Mouse (Mus musculus) intestine, embryonic 16.5 days (tissue): ENCODE results near the gene Igsf23. TPM values are rescaled to one million over a fixed set of nuclear protein-coding genes. Genes with fewer than 3 reads are reported as not detected.
A peak's percentile ranks its signal among the peaks of the same experiment; 100 is the strongest.
"Not testable (repeated sequence)": the region's sequence is repeated elsewhere in the genome, so short reads cannot be mapped to it uniquely, and the experiment has no call there.

Source experiments
- ATAC-seq: fragments of 200-750 bp; cut with Nextera tagmentation; 2 replicates; pipeline ENCODE4 v1.8.0; 2017; ENCODE audit warnings: moderate TSS enrichment, moderate library complexity
- H3K27ac ChIP-seq: fragments of 300-500 bp; sonication (generic); 2 replicates; pipeline ENCODE4 v1.5.1; 2014; ENCODE audit warnings: mild to moderate bottlenecking, low read length
- H3K27me3 ChIP-seq: fragments of 300-500 bp; sonication (generic); replicated peaks from 2 replicates; pipeline ENCODE4 v1.6.1; 2014; ENCODE audit warnings: low read length, control low read depth, mixed read lengths; ENCODE audit not compliant: control insufficient read depth, insufficient read depth
- H3K36me3 ChIP-seq: fragments of 300-500 bp; sonication (generic); 2 replicates; pipeline ENCODE4 v1.6.1; 2014; ENCODE audit warnings: low read length, control low read depth; ENCODE audit not compliant: control insufficient read depth, insufficient read depth
- H3K4me1 ChIP-seq: fragments of 300-500 bp; sonication (generic); 2 replicates; pipeline ENCODE4 v1.6.1; 2014; ENCODE audit warnings: low read length, control low read depth, mixed read lengths; ENCODE audit not compliant: control insufficient read depth, insufficient read depth
- H3K4me2 ChIP-seq: fragments of 300-500 bp; sonication (generic); 2 replicates; pipeline ENCODE4 v1.6.1; 2014; ENCODE audit warnings: low read depth, low read length, control low read depth
- H3K4me3 ChIP-seq: fragments of 300-500 bp; sonication (generic); 2 replicates; pipeline ENCODE4 v1.5.1; 2014; ENCODE audit warnings: mild to moderate bottlenecking, low read length
- H3K9ac ChIP-seq: fragments of 300-500 bp; sonication (generic); 2 replicates; pipeline ENCODE4 v1.6.1; 2014; ENCODE audit warnings: low read depth, low read length
- H3K9me3 ChIP-seq: fragments of 300-500 bp; sonication (generic); 2 replicates; pipeline ENCODE4 v1.6.1; 2016; ENCODE audit warnings: low read length, control low read depth; ENCODE audit not compliant: control insufficient read depth
- WGBS: fragments of 180-500 bp; shearing (Covaris S2); extraction: QIAGEN DNeasy Blood & Tissue Kit; methylation state at CpG from one replicate; pipeline ENCODE4 v1.1.7; 2014; 5-methylcytosine and 5-hydroxymethylcytosine counted together
- polyA plus RNA-seq: library from polyadenylated mRNA; unstranded; fragments of >200 nt; fragmentation: Nextera tagmentation; extraction: Ambion mirVana; gene quantifications from 2 replicates; pipeline ENCODE4 v1.2.1, GENCODE M21; 2015

Gene Igsf23
- 14.7 and 19.1 TPM in 2 replicates for polyA plus RNA-seq

DNA sequence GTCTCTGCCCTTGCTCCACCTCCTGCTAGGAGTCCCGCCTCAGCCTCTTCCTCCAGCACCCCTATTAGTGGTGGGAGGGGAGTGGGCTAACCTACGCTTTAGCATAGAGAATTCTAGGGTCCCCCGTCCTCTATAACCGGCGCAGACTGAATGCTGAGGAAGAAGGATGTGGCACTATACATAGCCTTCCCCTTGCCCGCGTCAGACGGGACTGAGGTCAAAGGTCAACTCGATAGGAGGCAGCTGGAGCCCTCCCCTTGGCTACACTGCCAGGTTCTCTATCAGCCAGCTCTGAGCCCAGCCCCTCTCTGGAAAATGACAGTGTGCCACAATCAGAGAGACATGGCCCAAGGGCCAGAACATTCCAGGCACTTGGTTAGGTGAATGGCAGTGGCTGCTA lies at the start of gene Igsf23:
TSS of gene Igsf23 (minus strand) at position 168 of the 400 bp plus-strand sequence.
- Histone ChIP-seq H3K27ac (peak within 1 kb of the TSS; percentile 7; the same call in 1 of the 2 replicates), H3K4me3 (peak within 1 kb of the TSS; percentile 7), H3K4me2 (peak within 1 kb of the TSS; percentile 31), H3K9ac (peak within 1 kb of the TSS; percentile 36; the same call in 1 of the 2 replicates), H3K27me3 (no peaks in the 10 kb centered on the region), H3K9me3 (no peaks in the 10 kb centered on the region), H3K4me1 (peaks cover 9% of the 10 kb centered on the region), H3K36me3 (no peaks in the 10 kb centered on the region)
- peak; percentile 73 for ATAC-seq
- WGBS: 33% methylated on average over 9 of the region's 9 CpGs

- H3K4me1 ChIP-seq, H3K36me3 ChIP-seq, H3K27me3 ChIP-seq, H3K4me2 ChIP-seq, ATAC-seq, H3K9me3 ChIP-seq, H3K27ac ChIP-seq, H3K9ac ChIP-seq, H3K4me3 ChIP-seq: not testable (repeated sequence)
- WGBS: 63% methylated on average over 3 of the region's 3 CpGs
Measured at GRCm38 (mm10) chr7:19996721-19997120, 46.2 kb upstream of the Igsf23 start.

GRCm38 (mm10) chr7:19991165-19991564 lies 40.6 kb upstream of the Igsf23 start, which contains the start of gene Nlrp9b:
Gene Nlrp9b, plus strand, starts transcription at chr7:19991465.
- H3K36me3 ChIP-seq, H3K4me2 ChIP-seq, H3K4me3 ChIP-seq, H3K27me3 ChIP-seq, H3K9ac ChIP-seq, H3K4me1 ChIP-seq, H3K9me3 ChIP-seq, H3K27ac ChIP-seq, ATAC-seq: not testable (repeated sequence)
- 69% methylated on average over 8 of the region's 8 CpGs for WGBS

GRCm38 (mm10) chr7:19971516-19971915 lies 21.0 kb upstream of the Igsf23 start:
- WGBS: 87% methylated on average over 4 of the region's 4 CpGs
- H3K4me2 ChIP-seq: no peak overlapping the region
- no peaks in the 10 kb centered on the region for H3K4me1 ChIP-seq
- H3K4me3 ChIP-seq: no peak overlapping the region
- no peaks in the 10 kb centered on the region for H3K27me3 ChIP-seq
- H3K9me3 ChIP-seq: peaks cover 4% of the 10 kb centered on the region; the same call in 1 of the 2 replicates
- ATAC-seq: peak; percentile 80
- no peak overlapping the region for H3K9ac ChIP-seq
- no peak overlapping the region for H3K27ac ChIP-seq
- no peaks in the 10 kb centered on the region for H3K36me3 ChIP-seq

GRCm38 (mm10) chr7:19970196-19970595 lies 19.6 kb upstream of the Igsf23 start:
- ATAC-seq: no peak
- Histone ChIP-seq H3K9me3 (peaks cover 4% of the 10 kb centered on the region; the same call in 1 of the 2 replicates), H3K4me1 (no peaks in the 10 kb centered on the region), H3K9ac (no peak overlapping the region), H3K27me3 (no peaks in the 10 kb centered on the region), H3K36me3 (no peaks in the 10 kb centered on the region), H3K4me2 (no peak overlapping the region), H3K4me3 (no peak overlapping the region), H3K27ac (no peak overlapping the region)
- 92% methylated on average over 8 of the region's 8 CpGs for WGBS

DNA sequence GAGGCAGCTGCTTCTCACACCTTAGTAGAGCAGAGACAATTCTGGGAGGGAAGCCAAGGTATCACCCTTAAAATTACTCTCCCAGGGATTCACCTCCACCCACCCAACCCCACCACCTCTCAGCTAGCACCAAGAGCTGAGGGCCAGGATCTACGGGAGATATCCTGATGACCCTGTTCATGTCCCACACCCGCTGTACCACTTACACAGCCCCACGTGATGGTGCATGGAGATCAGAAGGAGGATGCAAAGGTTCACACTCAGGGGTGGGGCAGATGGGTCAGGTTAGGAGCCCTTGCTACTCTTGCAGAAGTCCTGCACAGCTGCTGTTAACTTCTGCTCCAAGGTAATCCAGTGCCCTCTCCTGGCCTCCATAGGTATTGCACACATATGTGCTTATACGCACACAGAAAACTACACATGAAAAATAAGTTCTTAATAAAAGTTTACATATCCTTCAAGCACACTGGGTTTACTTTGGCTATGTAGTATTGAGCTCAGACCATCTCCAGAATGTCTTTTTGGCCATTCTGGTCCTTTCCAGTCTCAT lies 19.1 kb upstream of the Igsf23 start:
- ATAC-seq: no peak

GRCm38 (mm10) chr7:19969106-19969505 lies 18.6 kb upstream of the Igsf23 start:
- Histone ChIP-seq H3K4me1 (no peaks in the 10 kb centered on the region), H3K27me3 (no peaks in the 10 kb centered on the region), H3K9me3 (peaks cover 4% of the 10 kb centered on the region; the same call in 1 of the 2 replicates), H3K9ac (no peak overlapping the region), H3K4me2 (no peak overlapping the region), H3K27ac (no peak overlapping the region), H3K4me3 (no peak overlapping the region), H3K36me3 (no peaks in the 10 kb centered on the region)
- WGBS: 72% methylated on average over 3 of the region's 3 CpGs
- no peak for ATAC-seq

More for the DNA sequence above, 19.1 kb upstream of the Igsf23 start:
- H3K9ac ChIP-seq: no peak overlapping the region
- no peaks in the 10 kb centered on the region for H3K27me3 ChIP-seq
- H3K4me2 ChIP-seq: no peak overlapping the region
- H3K4me1 ChIP-seq: no peaks in the 10 kb centered on the region
- peaks cover 4% of the 10 kb centered on the region; the same call in 1 of the 2 replicates for H3K9me3 ChIP-seq
- no peak overlapping the region for H3K4me3 ChIP-seq
- no peak overlapping the region for H3K27ac ChIP-seq
- no peaks in the 10 kb centered on the region for H3K36me3 ChIP-seq
- WGBS: 89% methylated on average over 4 of the region's 4 CpGs

DNA sequence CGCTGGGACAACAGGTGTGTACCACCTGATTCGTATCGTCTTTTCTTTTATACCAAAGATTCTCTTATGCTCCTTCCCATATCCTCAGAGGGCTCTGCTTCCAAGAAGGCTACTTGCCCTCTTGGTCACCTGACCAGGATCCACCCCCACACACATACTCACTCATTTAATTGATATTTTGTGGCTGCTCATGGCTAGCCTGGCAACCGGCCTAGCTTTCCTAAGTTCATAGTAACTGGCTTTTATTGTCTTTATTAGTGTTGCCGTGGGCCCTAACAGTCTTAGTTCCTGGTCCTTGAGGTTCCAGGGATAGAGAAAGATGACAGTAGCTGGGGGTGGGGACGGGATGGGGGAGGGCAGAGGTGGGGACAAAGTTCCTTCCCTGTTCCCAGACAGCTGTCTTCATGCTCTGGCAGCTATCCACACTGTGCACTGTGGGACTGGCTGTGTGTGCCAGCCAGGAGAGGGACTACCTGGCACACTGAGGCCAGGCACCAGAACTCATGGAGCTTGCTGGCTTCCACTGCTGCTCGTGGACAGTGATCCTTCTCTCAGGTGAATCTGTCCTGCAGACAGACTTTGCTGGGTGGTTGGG lies 14.5 kb upstream of the Igsf23 start, which contains the start of gene Ceacam20:
TSS of gene Ceacam20 (plus strand) at position 428 of the 595 bp plus-strand sequence.
- Histone ChIP-seq H3K4me2 (no peak within 1 kb of the TSS), H3K27ac (peak within 1 kb of the TSS; percentile 14; the same call in 1 of the 2 replicates), H3K27me3 (no peaks in the 10 kb centered on the region), H3K9ac (no peak within 1 kb of the TSS), H3K4me3 (no peak within 1 kb of the TSS), H3K4me1 (no peaks in the 10 kb centered on the region), H3K9me3 (no peaks in the 10 kb centered on the region), H3K36me3 (no peaks in the 10 kb centered on the region)
- WGBS: 69% methylated on average over 7 of the region's 7 CpGs
- peak; percentile 90 for ATAC-seq

- ATAC-seq: peak; percentile 73
- Histone ChIP-seq H3K4me2 (no peak overlapping the region), H3K4me3 (no peak overlapping the region), H3K27ac (0 out of 2 replicates have a peak overlapping the region, but pooled peaks have one; percentile 30), H3K4me1 (no peaks in the 10 kb centered on the region), H3K9me3 (no peaks in the 10 kb centered on the region), H3K27me3 (no peaks in the 10 kb centered on the region), H3K9ac (no peak overlapping the region), H3K36me3 (no peaks in the 10 kb centered on the region)
- WGBS: 68% methylated on average over 1 of the region's 1 CpGs
Measured at GRCm38 (mm10) chr7:19962423-19962822, 11.9 kb upstream of the Igsf23 start.
